Mouse (Mus musculus) brain, embryonic 14.5 days (tissue): ENCODE results near the gene Gtpbp3. TPM values are rescaled to one million over a fixed set of nuclear protein-coding genes. Genes with fewer than 3 reads are reported as not detected.

Experiments used
- DNase-seq: peaks from one replicate; pipeline ENCODE4 v3.0.0-alpha.2; 2011; ENCODE audit warnings: low read depth
- CTCF ChIP-seq: fragments of 200-500 bp; IDR thresholded peaks from 2 replicates; pipeline ENCODE4 v1.5.1; 2012; ENCODE audit warnings: inconsistent platforms, mild to moderate bottlenecking, moderate library complexity, borderline replicate concordance; ENCODE audit not compliant: insufficient read depth, insufficient read length; ENCODE audit errors: extremely low read depth
- POLR2A ChIP-seq: fragments of 200-500 bp; IDR thresholded peaks from 2 replicates; pipeline ENCODE4 v1.6.1; 2012; ENCODE audit warnings: mild to moderate bottlenecking, inconsistent platforms, borderline replicate concordance; ENCODE audit not compliant: poor library complexity, insufficient read depth, insufficient read length, severe bottlenecking; ENCODE audit errors: extremely low read depth
- polyA plus RNA-seq: library from polyadenylated mRNA; depleted of rRNA; stranded (reverse); fragments of >200 nt; gene quantifications from 2 replicates; pipeline ENCODE4 v1.2.3, GENCODE M21; 2012

Gtpbp3 gene
- polyA plus RNA-seq, 1 experiment, result 25.5 TPM

- DNase-seq, result peak; percentile 52
- TF ChIP-seq CTCF (no peak), POLR2A (no peak)
Observed at GRCm38 (mm10) chr8:71483932-71484331, 4.0 kb upstream of the Gtpbp3 start.

- TF ChIP-seq POLR2A (no peak), CTCF (no peak)
Observed at GRCm38 (mm10) chr8:71484736-71485135, 3.2 kb upstream of the Gtpbp3 start.

GRCm38 (mm10) chr8:71485142-71486135, 2.5 kb upstream of the Gtpbp3 start, which contains the start of gene Ano8:
TSS of gene Ano8 (minus strand) at chr8:71485963.
- peak; percentile 97 for DNase-seq
- TF ChIP-seq CTCF, result no peak
- TF ChIP-seq POLR2A, result peak; percentile 77

More at GRCm38 (mm10) chr8:71484736-71485135, 3.2 kb upstream of the Gtpbp3 start:
- DNase-seq, result no peak

GRCm38 (mm10) chr8:71486136-71486529, 1.8 kb upstream of the Gtpbp3 start:
- DNase-seq, result no peak
- TF ChIP-seq CTCF, result no peak
- TF ChIP-seq POLR2A, result no peak

GRCm38 (mm10) chr8:71488454-71488853, 551 bp downstream of the Gtpbp3 start:
- DNase-seq, result peak; percentile 98
- no peak for TF ChIP-seq CTCF
- TF ChIP-seq POLR2A, result no peak

- DNase-seq, result peak; percentile 88
- TF ChIP-seq CTCF (peak; percentile 85), POLR2A (no peak)
Observed at GRCm38 (mm10) chr8:71495039-71495438, 7.1 kb downstream of the Gtpbp3 start.

GRCm38 (mm10) chr8:71495811-71496210, 7.9 kb downstream of the Gtpbp3 start:
- no peak for DNase-seq
- no peak for TF ChIP-seq POLR2A
- no peak for TF ChIP-seq CTCF

GRCm38 (mm10) chr8:71496481-71496880, 8.6 kb downstream of the Gtpbp3 start:
- no peak for DNase-seq

GRCm38 (mm10) chr8:71497077-71497645, 9.3 kb downstream of the Gtpbp3 start:
- TF ChIP-seq CTCF, result no peak
- no peak for TF ChIP-seq POLR2A
- DNase-seq, result no peak

More at GRCm38 (mm10) chr8:71496481-71496880, 8.6 kb downstream of the Gtpbp3 start:
- no peak for TF ChIP-seq POLR2A
- no peak for TF ChIP-seq CTCF

GRCm38 (mm10) chr8:71497881-71498501, 10.1 kb downstream of the Gtpbp3 start:
- TF ChIP-seq POLR2A, result no peak
- TF ChIP-seq CTCF, result no peak
- no peak for DNase-seq

- TF ChIP-seq POLR2A (no peak), CTCF (no peak)
- DNase-seq, result no peak
Observed at GRCm38 (mm10) chr8:71498816-71499690, 11.2 kb downstream of the Gtpbp3 start.
